Mouse (Mus musculus): ENCODE measurements around the gene Creb5. TPM values are rescaled to one million over a fixed set of nuclear protein-coding genes. Genes with fewer than 3 reads are reported as not detected.

Creb5 gene
- polyA plus RNA-seq, 1 experiment from 2014 or later = 1.1 TPM

DNA sequence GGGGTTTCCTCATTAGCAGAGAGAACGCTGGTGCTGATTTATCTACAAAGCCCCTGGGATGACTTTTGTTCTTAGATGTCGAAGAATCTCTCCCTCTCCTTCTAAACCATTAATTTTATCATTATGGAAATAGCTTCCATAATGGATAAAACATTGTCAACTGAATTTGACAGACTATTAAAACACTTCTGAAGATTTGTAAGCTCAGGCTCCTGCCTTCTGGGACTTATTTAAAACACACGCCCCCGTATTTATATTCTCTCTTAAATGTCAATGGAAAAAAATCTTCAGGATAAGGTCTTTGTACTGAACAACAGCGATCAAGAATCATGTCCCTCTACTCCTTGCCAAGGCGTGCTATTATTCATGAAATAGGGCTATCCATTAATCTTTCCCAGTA, 448.6 kb downstream of the Creb5 start:
- DNase-seq (ENCODE audit: low spot score) = no peak

DNA sequence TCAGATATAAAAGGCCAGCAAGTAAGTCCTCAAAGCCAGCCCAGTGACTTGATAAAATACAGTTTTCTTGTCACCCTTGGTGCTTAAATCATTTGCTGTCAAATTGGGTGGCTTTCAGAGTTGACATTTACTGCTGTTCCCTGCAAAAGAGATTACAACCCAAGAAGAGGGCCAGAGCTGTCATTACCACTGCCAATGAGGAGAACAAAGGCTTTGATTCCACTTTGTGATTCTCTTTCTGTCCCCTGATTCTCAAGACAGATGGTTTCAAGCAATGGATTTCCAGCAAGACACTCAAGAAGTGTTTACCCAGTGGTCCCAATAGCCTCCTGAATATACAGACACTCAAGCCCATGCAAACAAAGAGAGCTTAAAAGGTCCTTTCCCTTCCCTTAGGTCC, 451.1 kb downstream of the Creb5 start:
- DNase-seq (ENCODE audit: low spot score) = no peak

DNA sequence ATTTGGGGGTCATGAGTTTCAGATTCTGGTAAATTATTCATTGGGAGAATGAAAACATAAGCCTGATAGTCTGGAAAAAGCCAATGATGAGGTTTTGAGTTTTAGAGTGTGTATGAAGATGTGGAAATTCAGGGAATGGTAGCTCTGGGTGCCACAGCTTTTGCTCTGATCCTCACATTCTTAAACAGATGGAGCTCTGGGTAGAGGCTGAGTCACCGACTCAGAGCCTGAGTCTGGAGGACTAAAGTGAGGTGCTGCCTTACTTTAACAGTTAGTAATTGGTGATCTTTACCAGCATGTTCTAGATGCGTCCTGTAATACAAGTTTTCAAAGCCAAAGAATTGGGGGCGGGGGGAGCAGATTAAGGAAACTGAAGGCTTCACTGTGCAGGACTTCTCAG, 454.2 kb downstream of the Creb5 start:
- no peak for DNase-seq (ENCODE audit: low spot score)

Other genes with a start within 250 kb of the Creb5 start
- gene Jazf1, start 218.6 kb upstream of the Creb5 start, polyA plus RNA-seq (2015; fragmentation: Nextera tagmentation; extraction: Ambion mirVana) = 4.7 and 4.9 TPM in 2 replicates